Mouse (Mus musculus): ENCODE data around the gene Nr4a1.

- TF ChIP-seq CTCF (conservative IDR thresholded peaks at IDR 0.05; ENCODE audit: insufficient read depth, insufficient read length, low read depth, low read length) = no peak
- no peak for TF ChIP-seq POLR2A (IDR thresholded peaks at IDR 0.05; ENCODE audit: low read depth, low read length)
These were observed 24.5 kb downstream of the Nr4a1 start for GRCm38 (mm10) chr15:101278589-101278988.

Data from kidney, adult 2 months (tissue).